Mouse (Mus musculus) activated CD4-positive, CD25-positive, alpha-beta regulatory T cell (primary cell): ENCODE measurements around the gene Fermt3. TPM values are rescaled to one million over a fixed set of nuclear protein-coding genes. Genes with fewer than 3 reads are reported as not detected.

Experiments used
- polyA plus RNA-seq, 2 experiments: library from polyadenylated mRNA; unstranded; fragments of 100-300 nt; shearing (Covaris generic); gene quantifications; one replicate each; pipeline ENCODE4 v1.2.1; 2017

The Fermt3 gene
- 100 to 1,000 TPM; 317 to 350 TPM for polyA plus RNA-seq

DNA sequence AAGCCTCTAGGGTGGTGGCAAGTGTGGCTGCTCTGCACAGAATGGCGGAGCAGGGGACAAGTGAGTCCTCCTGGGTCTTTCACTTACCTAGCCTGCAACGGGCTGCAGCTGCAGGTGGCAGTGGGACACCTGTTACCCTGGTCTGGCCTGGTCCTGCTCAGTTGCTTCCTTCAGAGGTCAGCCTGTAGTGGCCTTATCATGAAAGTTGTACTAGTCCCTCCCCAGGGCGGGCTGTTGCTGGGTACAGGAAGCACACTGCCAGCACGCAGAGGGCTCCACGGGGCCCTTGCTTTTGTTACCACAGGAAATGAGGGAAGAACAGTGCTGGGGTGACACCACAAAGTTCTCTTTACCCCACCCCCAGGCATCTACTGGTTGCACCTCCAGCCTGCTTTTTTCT lies at the start of gene Fermt3:
Gene Fermt3 (minus strand): TSS at position 279 of the 400 bp plus-strand sequence.

DNA sequence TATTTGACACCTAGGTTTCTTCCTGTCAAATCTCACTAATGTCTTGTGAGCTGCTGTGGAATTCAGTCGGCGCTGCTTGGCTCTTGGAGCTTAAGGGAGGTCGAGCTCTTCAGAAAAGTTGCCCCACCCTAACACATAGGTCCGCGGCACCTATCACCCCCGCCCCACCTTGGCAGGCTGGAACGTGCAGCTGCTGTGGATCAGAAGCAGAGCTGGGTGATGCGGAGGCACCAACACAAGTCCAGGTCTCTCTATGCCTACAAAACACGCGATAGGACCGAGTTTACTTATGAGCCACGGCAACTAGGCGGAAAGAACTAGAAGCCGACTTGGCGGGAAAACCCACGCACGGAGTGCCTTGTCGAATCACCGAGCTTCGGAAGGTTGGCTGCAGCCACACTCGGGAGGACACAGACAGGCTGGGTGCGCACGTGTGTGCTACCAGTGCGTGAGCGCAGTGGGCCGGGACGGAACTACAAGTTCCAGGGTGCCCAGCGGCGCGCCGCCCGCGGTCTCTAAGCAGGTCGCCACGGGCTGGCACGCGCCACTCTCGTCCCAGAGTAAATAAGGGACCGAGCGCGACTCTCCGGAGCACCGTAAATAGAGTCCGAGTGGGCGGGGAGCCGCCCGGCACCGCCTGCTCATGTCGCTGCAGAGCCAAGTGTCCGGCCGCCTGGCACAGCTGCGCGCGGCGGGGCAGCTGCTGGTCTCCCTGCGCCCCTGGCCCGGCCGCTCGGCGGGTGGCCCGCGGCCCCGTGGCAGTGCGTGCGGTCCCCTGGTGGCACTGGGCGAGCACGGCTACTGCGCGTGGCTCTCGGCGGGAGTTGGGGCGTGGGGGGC lies 37.2 kb upstream of the Fermt3 start, which contains the start of gene Macrod1:
Gene Macrod1 (plus strand): TSS at position 563 of the 840 bp plus-strand sequence.

DNA sequence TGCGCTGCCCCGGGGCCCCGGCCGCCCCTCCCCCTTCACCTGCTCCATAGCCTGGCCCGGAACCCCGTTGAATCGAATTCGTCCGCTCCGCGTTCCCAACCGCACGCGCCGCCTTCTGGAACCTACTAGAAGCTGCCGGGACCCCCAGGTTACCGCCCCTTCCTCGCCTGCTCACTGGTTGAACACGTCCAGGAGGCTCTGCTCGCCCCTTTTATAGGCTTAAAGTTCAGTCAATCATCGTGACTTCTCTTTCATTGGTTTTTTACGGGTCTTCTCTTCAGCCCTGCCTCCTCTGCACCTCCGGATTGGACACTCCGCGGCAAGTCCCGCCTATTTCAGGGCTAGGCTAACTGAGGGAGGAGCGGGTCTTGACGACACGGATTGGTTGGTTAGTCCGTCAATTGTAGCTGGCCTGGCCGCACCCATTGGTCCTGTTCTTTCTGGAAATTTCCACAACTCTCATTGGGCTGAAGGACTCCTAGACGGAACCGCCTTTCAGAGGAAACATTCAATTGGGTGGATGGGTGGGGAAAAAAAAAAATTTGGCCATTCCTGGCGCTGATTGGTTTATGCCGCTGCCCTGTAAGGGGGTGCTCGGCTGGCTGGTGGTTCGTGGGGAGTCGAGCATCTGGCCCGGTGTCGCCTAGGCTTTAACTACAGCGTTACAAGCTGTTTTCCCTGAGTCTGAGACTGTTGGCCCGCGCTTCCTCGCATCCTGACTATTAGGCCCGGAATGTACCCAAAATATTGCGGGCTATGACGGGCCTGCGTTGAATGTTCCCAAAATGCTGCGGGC lies 20.8 kb upstream of the Fermt3 start, which contains the start of gene Stip1:
Gene Stip1 (minus strand): TSS at position 127 of the 796 bp plus-strand sequence.

DNA sequence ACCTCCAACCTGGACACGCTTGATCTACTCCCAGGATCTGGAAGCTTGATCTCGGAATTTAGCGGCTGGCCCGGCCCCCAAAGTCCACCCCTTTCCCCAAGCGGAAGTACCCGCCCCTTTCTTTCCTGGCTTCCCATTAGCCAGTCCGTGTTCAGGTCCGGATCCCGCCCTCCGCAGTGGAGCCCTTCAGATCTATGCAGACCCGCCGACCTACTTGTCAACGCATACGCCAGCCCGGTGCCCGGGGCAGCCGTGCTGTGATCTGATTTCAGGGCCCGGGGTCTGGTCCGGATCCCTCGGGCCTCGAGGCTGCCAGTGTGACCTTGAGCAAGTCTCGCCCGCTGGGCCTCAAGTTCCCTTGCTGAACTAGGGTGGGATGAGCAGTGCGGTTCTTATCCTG lies 23.3 kb downstream of the Fermt3 start, which contains the start of the genes Nudt22 and Trpt1:
Gene Nudt22 (minus strand): TSS at position 112 of the 400 bp plus-strand sequence.
Gene Trpt1 (plus strand): TSS at position 126 of the 400 bp plus-strand sequence.

DNA sequence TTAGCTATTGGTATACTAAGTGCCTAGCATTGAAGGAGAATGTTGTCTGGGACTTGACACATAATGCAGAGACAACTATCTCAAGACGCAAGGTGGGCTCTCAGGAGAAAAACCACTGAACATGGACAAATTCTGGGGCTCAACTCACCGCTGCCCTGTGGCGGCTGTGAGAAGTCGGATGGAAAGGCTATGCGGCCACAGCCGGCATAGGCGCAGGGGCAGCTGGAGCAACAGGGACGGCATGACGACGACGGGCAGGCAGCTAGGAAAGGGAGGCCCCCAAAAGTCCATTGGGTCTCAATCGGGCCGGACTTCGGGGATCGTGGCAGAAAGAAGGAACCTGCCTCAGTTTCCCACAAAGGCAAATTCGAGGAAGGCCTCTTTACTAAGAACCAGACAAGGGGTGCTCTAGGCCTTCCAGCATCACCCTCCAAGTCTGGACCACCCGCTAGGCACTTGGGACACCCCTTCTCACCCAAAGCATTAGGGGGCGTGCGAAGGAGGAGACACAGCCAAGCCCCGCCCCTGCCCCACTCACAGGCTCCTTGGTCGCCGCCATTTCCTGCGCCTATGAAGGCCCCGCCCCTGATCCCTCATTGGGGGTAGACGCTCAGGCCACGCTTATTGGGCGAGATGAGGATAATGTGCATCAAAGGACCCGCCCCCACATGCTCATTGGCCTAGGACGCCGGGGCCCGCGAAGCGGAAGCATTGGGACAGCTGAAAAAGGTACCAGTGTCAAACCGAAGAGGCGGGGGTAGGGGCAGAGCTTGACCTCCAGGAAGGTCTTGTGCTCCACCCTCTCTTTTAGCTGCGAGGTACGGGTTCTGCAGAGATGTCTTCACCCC lies 27.0 kb downstream of the Fermt3 start, which contains the start of gene Dnajc4:
Gene Dnajc4 (minus strand): TSS at position 562 of the 848 bp plus-strand sequence.

DNA sequence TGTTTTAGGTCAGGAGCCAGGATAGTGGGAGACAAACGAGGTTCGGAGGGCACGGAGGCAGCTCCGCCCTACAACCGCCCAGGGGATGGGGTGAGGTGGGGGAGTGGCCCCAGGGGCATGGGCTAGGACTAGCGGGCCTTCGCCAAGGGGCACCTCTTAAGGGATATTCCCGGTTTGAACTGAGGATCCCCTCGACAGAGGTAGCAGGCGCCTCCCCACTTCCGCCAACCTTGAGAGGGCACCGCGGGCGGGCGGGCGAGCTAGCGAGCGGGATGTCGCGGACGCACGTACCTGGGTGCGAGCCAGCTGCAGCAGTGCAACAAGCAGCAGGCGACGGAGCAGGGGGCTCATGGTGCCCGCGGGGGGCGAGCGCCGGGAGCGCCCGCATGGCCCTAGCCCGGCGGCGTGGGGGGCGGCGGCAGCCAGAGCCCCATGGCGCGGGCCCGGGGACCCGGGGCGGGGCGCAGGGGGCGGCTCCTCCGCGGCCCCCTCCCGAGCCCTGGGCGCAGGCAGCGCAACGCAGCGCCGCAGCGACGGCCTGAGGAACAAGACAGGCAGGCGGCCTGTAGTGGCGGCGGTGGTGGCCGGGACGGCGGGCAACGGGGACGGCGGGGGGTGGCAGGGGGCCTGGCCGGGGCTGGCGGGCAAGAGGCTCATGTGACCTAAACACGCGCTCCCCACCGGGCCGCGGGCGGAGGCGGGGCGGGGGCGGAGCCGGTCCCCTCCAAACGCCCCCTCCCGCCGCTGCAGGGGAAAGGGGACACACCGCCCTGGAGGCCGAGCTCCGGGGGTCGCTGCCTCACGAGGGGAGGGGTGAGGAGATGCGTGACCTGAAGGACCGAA lies 32.0 kb downstream of the Fermt3 start, which contains the start of gene Vegfb:
Gene Vegfb (minus strand): TSS at position 591 of the 843 bp plus-strand sequence.

DNA sequence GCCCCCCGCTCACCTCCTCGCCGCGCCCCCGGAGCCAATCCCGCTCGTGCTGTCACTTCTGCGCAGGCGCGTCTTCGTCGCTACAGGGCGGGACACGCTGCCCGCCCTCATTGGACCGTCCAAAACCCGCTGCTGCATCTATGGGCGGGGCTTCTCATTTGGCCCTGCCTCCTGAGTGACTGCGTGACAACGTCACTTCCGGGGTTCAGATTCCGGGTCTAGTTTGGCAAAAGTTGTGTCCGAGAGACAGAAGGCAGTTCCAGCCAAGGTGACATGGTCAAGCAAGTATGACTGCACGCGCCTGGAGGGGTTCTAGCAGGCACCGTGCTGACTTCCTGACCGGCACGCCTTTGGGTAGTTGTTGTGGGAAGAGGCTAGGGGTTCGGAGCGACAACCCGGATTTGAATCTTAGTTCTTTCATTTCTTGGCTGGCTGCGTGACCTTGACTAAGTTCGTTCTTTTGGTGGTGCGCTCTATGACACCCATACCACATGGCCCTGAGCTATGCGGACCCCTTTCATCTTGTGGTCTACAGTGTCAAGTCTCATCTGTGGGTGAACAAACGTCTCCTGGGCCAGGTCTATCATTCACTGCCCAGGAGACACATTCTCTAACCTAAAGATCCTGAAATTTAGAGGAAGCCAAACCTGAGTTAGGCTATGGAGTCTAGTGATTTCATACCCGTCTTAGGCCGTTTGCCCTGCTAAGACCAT lies 38.7 kb downstream of the Fermt3 start, which contains the start of gene Fkbp2:
Gene Fkbp2 (minus strand): TSS at position 121 of the 713 bp plus-strand sequence.

DNA sequence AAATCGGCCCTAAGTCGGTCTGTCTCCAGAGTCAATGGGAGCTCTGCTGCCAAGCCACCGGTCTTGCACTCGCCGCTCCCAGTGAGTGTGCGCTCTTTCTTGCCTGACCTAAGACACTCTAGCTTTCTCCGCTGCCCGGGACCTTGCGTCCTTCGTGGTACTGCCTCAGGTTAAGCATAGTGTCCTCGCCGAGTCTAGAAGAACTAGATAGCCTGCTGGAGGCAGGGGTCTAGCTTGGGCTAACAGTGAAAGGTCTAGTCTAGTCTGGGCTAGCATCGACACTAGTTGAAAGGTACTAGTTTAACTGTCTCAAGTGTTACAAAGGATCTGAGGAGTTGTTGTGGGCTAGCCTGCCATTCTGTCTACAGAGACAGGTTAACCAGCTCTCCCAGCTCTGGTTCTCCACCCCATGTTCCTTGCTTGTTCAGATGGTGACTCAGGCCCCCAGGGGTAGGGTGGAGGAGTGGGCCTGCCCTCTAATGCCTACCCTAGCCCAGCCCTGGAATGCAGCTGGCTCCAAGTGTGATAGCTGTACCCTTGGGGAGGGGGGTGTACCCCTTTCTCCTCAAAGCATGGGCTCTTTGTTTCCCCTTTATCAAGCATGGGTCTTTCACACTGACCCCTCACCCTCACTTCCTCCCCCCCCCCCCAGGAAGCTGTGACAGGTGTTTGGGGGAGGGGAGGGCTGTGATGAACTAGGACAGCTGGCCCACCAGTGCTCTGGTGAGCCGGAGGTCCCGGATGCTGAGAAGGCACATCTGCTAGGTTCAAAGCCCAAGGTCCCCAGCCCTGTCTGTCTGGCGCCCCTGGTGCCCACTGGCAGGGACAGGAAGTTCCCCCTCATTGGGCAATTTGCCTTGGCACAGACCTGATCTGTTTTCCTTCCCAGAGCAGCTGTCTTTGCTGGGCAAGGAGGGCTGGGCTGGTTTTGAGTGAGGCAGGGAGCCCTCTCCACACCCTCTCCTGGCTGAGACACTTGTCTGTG lies 43.4 kb downstream of the Fermt3 start, which contains the start of gene Plcb3:
Gene Plcb3 (minus strand): TSS at position 934 of the 985 bp plus-strand sequence.

DNA sequence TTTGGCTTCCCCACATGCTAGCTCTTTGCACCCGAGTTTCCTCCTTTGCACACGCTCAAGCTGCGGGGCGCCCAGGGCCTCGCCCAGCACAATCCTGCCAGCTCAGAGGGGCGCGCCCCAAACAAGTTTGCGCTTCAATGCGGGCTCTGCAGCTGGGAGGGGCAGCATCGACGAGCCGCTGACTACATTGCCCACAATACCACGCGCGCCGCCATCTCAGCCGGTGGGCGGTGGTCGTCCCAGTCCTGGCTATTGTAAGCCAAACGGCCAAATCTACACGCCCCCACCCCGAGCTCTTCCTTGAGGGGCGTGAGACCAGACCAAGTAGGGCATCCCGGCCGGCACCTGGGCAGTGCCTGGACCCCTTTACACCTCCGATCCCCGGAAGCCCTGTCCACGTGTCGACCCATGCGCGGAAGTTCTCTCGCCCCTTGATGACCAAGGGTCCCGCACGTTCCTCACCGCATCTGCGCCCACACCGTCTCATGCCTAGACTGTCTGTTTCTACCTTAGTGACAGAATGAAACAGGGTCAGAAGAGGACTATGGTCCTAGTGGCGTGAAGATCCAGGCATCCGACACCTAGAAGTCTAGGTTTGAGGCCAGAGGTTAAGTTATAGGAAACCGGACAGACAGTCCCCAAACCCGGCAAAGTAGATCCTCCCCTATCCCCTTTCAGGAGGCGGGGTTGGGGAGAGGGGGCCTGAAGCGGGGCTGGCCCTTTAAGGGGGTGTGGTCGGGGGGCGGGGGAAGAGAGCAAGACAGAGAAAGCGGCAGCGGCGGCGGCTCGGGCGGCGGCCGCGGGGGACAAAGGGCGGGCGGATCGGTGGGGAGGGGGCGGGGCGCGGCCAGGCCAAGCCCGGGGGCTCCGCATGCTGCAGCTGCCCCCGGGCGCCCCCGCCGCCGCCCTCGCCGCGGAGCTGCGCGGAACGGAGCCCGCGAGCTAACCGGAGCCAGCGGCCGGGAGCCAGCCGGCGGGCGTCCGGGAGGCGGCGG lies 44.8 kb downstream of the Fermt3 start, which contains the start of gene Ppp1r14b:
Gene Ppp1r14b (plus strand): TSS at position 758 of the 995 bp plus-strand sequence.

Other genes with a start within 250 kb of the Fermt3 start
- 10 to 100 TPM; 32.1 to 47.3 TPM for gene Rps6ka4, start 178.8 kb downstream of the Fermt3 start, polyA plus RNA-seq
- gene Ccdc88b, start 161.3 kb downstream of the Fermt3 start, polyA plus RNA-seq, result 10 to 100 TPM; 30.5 to 40.5 TPM
- gene Trmt112, start 109.8 kb downstream of the Fermt3 start, polyA plus RNA-seq, result 100 to 1,000 TPM; 129 to 191 TPM
- 100 to 1,000 TPM; 217 to 252 TPM for gene Prdx5, start 109.4 kb downstream of the Fermt3 start, polyA plus RNA-seq
- gene Esrra, start 97.7 kb downstream of the Fermt3 start, polyA plus RNA-seq, result 10 to 100 TPM; 23.4 to 32.9 TPM
- gene Catsperz, start 94.1 kb downstream of the Fermt3 start, polyA plus RNA-seq, result under 1 TPM in 1 of 2 experiments, not detected in 1; 0.33 TPM
- gene Kcnk4, start 85.0 kb downstream of the Fermt3 start, polyA plus RNA-seq, result under 1 TPM in 1 of 2 experiments, not detected in 1; 0.69 TPM
- 10 to 100 TPM; 42.6 to 47.0 TPM for gene Bad, start 77.6 kb downstream of the Fermt3 start, polyA plus RNA-seq
- gene Gpr137, start 77.0 kb downstream of the Fermt3 start, polyA plus RNA-seq, result 10 to 100 TPM in 1 of 2 experiments, 1 to 10 TPM in 1; 9.9 to 16.8 TPM
- 100 to 1,000 TPM; 131 to 187 TPM for gene Ppp1r14b, start 44.5 kb downstream of the Fermt3 start, polyA plus RNA-seq
- 10 to 100 TPM; 13.2 to 40.9 TPM for gene Plcb3, start 43.0 kb downstream of the Fermt3 start, polyA plus RNA-seq
- 10 to 100 TPM; 38.9 to 52.9 TPM for gene Fkbp2, start 39.0 kb downstream of the Fermt3 start, polyA plus RNA-seq
- gene Vegfb, start 31.8 kb downstream of the Fermt3 start, polyA plus RNA-seq, result 1 to 10 TPM; 6.6 to 6.7 TPM
- 10 to 100 TPM; 39.0 to 42.5 TPM for gene Dnajc4, start 26.9 kb downstream of the Fermt3 start, polyA plus RNA-seq
- gene Nudt22, start 23.4 kb downstream of the Fermt3 start, polyA plus RNA-seq, result 10 to 100 TPM; 22.2 to 30.1 TPM
- gene Trpt1, start 23.3 kb downstream of the Fermt3 start, polyA plus RNA-seq, result 1 to 10 TPM; 5.4 to 5.7 TPM
- 100 to 1,000 TPM; 136 to 151 TPM for gene Stip1, start 20.5 kb upstream of the Fermt3 start, polyA plus RNA-seq
- gene Macrod1, start 37.3 kb upstream of the Fermt3 start, polyA plus RNA-seq, result 10 to 100 TPM in 1 of 2 experiments, 1 to 10 TPM in 1; 9.7 to 21.0 TPM
- not detected for gene Flrt1, start 86.3 kb upstream of the Fermt3 start, polyA plus RNA-seq
- 10 to 100 TPM; 71.3 to 73.8 TPM for gene Otub1, start 186.8 kb upstream of the Fermt3 start, polyA plus RNA-seq
- 100 to 1,000 TPM; 523 to 580 TPM for gene Cox8a, start 198.1 kb upstream of the Fermt3 start, polyA plus RNA-seq
- 10 to 100 TPM; 44.3 to 56.1 TPM for gene Naa40, start 221.7 kb upstream of the Fermt3 start, polyA plus RNA-seq
- under 1 TPM; 0.39 to 0.61 TPM for gene Rcor2, start 247.9 kb upstream of the Fermt3 start, polyA plus RNA-seq